Mouse (Mus musculus): ENCODE data around the gene Ceacam16.

DNA sequence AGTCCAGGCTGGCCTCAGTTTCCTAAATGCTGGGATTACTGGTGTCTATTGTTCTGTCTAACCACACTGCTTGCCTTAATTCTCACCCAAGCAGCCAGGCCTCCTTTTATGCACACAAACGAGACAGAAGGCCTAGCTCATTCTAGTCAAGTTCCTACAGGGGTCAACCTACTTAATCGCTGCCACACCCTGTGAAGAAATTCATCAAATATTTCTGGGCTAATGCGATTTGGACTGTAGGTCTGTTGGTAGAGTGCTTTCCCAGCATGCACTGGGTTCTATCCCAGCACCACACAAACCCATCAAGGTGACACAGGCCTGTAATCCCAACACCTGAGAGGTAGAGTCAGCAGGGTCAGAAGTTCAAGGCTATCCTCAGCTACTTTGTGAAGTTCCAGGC is 31.4 kb downstream of the Ceacam16 start:
- TF ChIP-seq BHLHE40 (IDR thresholded peaks at IDR 0.05; ENCODE audit: borderline replicate concordance, low read depth, low read length) (no peak), MEF2A (IDR thresholded peaks at IDR 0.05; ENCODE audit: extremely low read depth, insufficient replicate concordance, low read depth, low read length, poor library complexity, severe bottlenecking) (no peak), MAZ (IDR thresholded peaks at IDR 0.05; ENCODE audit: low read depth, low read length) (no peak), JUND (IDR thresholded peaks at IDR 0.05; ENCODE audit: low read depth, low read length) (no peak), CTCF (IDR thresholded peaks at IDR 0.05 in 2 of 3, conservative IDR thresholded peaks at IDR 0.05 in 1 of 3; ENCODE audit: control insufficient read depth in 1 of 3, insufficient read depth in 1 of 3, low read depth in 2 of 3, low read length in 3 of 3, poor library complexity in 1 of 3, severe bottlenecking in 1 of 3) (no peak), RCOR1 (IDR thresholded peaks at IDR 0.05; ENCODE audit: low read depth, low read length) (no peak), MXI1 (IDR thresholded peaks at IDR 0.05; ENCODE audit: low read depth, low read length) (no peak), POLR2A (IDR thresholded peaks at IDR 0.05; ENCODE audit: control insufficient read depth in 1 of 2, insufficient read depth in 1 of 2, low read depth in 1 of 2, low read length in 2 of 2, poor library complexity in 1 of 2) (no peak)
